Mouse (Mus musculus) ovary, postnatal 14 days (tissue): ENCODE measurements around the gene Gm11237.
"Not testable (repeated sequence)": the region's sequence is repeated elsewhere in the genome, so short reads cannot be mapped to it uniquely, and the experiment has no call there.

Experiments used
- DNase-seq: peaks from one replicate; pipeline ENCODE4 v3.0.0; 2022; ENCODE audit warnings: low spot score

The Gm11237 gene

DNA sequence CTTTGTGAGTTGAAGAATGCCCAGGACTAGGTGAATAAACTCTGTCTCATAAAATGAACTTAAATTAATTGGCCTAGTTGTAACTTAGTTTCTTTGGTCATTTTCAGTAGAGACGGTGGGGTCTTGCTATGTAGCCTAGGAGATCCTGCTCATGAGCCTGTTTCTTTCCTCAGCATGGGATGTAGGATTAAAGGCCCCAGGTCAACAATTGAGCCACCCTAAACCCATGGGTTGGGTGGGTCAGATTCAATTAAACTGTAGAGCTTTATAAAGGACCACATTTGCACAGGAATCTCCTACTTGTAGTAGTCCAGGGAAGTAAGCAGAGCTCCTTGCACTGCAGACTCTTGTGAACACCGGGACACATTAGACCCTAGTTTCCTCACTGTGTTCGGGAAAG lies at the start of gene Gm11237:
TSS of gene Gm11237 (plus strand) at position 301 of the 400 bp plus-strand sequence.
- not testable (repeated sequence) for DNase-seq

GRCm38 (mm10) chr4:73599248-73599647 lies 23.5 kb upstream of the Gm11237 start:
- no peak for DNase-seq

DNA sequence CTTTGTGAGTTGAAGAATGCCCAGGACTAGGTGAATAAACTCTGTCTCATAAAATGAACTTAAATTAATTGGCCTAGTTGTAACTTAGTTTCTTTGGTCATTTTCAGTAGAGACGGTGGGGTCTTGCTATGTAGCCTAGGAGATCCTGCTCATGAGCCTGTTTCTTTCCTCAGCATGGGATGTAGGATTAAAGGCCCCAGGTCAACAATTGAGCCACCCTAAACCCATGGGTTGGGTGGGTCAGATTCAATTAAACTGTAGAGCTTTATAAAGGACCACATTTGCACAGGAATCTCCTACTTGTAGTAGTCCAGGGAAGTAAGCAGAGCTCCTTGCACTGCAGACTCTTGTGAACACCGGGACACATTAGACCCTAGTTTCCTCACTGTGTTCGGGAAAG lies 15.2 kb upstream of the Gm11237 start, which contains the start of gene Gm11238:
TSS of gene Gm11238 (plus strand) at position 301 of the 400 bp plus-strand sequence.
- DNase-seq = not testable (repeated sequence)

DNA sequence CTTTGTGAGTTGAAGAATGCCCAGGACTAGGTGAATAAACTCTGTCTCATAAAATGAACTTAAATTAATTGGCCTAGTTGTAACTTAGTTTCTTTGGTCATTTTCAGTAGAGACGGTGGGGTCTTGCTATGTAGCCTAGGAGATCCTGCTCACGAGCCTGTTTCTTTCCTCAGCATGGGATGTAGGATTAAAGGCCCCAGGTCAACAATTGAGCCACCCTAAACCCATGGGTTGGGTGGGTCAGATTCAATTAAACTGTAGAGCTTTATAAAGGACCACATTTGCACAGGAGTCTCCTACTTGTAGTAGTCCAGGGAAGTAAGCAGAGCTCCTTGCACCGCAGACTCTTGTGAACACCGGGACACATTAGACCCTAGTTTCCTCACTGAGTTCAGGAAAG lies 15.0 kb downstream of the Gm11237 start, which contains the start of gene Gm11236:
TSS of gene Gm11236 (plus strand) at position 301 of the 400 bp plus-strand sequence.
- DNase-seq = not testable (repeated sequence)

GRCm38 (mm10) chr4:73661864-73662263 lies 39.1 kb downstream of the Gm11237 start:
- DNase-seq = not testable (repeated sequence)

GRCm38 (mm10) chr4:73668054-73668453 lies 45.3 kb downstream of the Gm11237 start, which contains the start of gene Gm11239:
Gene Gm11239 (plus strand): TSS chr4:73668354.
- DNase-seq = not testable (repeated sequence)
